Mouse (Mus musculus) c-Kit-negative CD71-positive TER-119-positive erythroid progenitor cells, embryonic 14.5 days (primary cell): ENCODE data around the gene Gm42742.

Experiments
- DNase-seq: peaks from one replicate; pipeline ENCODE4 v3.0.0-alpha.2; 2013; ENCODE audit warnings: low read depth, low spot score

Gene Gm42742

GRCm38 (mm10) chr7:127003620-127004019 is 17.3 kb downstream of the Gm42742 start:
- no peak for DNase-seq

DNA sequence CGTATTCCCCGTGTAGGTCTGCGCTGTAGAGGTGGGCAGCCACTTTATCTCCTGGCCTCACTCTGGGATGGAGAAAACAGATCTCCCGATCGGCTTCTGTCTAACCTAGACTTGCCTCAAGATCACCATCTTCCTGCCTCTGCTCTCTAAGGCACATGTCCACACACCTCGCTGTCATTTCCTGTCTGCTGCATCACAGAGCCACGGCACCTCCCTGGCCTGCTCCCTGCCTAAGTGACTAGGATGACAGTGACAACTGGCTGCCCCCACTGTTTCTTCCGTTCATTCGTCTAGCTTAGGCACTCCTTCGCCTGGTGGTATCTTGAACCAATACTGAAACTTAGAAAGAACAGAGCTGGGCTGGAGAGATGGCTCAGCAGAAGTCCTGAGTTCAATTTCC is 21.3 kb downstream of the Gm42742 start:
- no peak for DNase-seq

- no peak for DNase-seq
These were observed 24.4 kb downstream of the Gm42742 start for GRCm38 (mm10) chr7:126996449-126996848.

GRCm38 (mm10) chr7:126988816-126989215 is 32.1 kb downstream of the Gm42742 start:
- DNase-seq: no peak

DNA sequence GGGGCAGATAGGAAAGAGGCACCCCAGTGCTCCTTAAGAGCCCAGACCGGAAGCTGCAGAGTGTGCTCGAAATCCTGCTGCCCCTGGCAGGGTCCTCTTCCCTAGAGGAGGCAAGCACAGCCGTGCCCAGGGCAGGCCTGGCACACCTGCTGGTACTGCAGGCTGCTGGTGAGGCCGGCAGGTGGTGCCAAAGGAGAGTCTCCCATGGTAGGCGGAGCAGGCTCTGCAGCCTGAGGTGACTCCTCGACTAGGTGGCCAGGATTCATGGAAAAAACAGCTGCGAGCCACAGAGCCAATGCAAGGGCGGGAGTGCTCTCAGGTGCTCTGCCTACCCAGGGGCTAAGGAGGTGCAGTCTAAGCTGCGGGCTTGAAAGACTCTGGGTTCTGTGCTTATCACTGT is 34.6 kb downstream of the Gm42742 start:
- DNase-seq: no peak

- no peak for DNase-seq
These were observed 36.0 kb downstream of the Gm42742 start for GRCm38 (mm10) chr7:126984667-126985444.

GRCm38 (mm10) chr7:126983113-126983512 is 37.8 kb downstream of the Gm42742 start:
- DNase-seq: no peak

GRCm38 (mm10) chr7:126982054-126982453 is 38.8 kb downstream of the Gm42742 start:
- DNase-seq: no peak

GRCm38 (mm10) chr7:126981601-126982000 is 39.3 kb downstream of the Gm42742 start:
- no peak for DNase-seq

GRCm38 (mm10) chr7:126978841-126979240 is 42.1 kb downstream of the Gm42742 start:
- DNase-seq: no peak

DNA sequence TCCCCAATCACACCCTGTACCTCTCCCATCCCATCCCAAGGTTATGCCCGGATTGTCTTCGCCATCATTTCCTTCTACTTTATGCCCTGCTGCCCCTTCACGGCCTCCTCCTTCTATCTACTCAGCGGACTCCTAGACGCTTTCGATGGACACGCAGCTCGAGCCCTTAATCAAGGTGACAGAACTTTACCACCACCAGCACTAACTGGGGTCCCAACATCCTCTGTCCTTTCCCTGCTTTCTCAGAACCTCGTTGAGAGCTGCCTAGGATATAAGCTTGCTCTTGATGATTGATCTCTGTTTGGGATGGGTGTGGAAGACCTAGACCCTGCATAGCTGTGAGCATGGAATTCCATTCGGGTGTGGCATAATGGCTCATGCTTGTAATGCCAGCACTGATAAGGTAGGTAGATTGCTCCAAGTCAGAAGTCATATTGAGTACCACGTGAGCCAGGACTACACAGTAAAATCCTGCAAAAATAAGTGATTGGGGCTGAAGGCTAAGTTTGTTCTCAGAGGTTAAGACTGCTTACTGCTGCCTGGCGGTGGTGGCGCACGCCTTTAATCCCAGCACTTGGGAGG is 43.9 kb downstream of the Gm42742 start:
- DNase-seq: peak; percentile 40

DNA sequence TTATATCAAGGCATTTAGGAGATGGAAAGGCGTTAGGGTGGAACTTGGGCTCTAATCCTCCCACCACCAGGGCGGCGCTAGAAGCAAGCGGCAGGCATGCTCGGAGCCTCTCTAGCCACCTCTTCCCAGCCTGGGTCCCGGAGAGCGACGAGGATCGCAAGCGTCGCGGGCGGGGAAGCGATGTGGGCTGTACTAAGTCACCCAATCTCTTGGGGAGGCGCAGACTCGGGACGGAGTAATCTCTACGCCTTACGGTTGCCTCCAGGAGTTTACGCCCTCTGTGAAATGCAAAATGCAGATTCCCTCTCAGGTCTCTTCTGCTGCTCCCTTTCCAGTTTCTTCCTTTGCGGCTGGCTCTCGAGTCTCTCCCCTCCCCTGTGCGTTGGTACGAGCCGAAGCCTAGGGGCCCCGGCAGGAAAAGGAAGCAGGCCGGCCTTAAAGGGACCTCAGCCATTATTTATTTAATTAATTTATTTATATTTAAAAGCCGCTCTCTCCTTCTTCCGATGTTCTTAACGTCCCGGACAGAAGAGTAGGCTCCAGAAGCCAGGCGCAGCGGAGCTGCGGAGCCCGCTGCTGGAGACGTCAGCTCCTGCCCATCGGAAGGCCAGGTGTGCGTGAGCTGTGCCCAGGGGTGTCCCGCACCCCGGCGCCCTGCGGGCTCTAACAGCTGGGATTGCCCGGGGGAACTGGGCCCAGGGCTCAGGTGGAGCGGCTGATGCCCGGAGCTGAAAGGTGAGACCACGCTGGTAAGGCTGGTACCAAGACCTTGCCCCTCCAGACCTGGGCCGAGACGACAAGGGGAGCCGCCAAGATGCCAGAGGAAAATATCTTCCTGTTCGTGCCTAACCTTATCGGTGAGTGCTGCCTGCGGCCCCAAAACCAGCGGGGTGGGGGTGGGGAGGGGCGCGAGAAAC is 44.7 kb downstream of the Gm42742 start, which contains the start of gene Cdiptos:
Gene Cdiptos (minus strand): TSS at position 149 of the 917 bp plus-strand sequence.
- peak; percentile 94 for DNase-seq

DNA sequence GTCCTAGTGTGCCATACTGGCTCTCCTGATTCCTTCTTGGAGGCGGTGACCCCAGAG is 45.2 kb downstream of the Gm42742 start, which contains the start of gene Cdipt:
Gene Cdipt (plus strand): TSS at position 22 of the 57 bp plus-strand sequence.
- DNase-seq: no peak

DNA sequence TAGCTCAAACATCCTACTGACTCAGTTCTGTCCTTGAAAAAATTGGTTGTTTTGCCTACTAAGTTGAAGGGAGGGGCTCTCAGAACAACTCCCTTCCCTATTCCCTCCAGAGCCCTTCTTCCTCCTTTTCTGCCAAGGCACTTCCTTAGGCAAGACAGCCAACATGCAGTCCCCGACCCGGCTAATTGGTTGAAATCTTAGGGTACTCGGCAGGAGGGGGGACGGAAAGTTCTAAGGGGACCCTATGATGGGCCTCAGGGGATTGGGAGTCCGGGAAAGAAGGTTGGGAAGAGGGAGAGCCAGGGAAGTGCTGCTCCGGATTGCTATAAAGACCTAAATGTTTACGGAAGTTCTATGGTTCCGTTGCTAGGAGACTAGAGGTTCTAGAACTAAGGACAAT is 45.4 kb downstream of the Gm42742 start:
- no peak for DNase-seq

- DNase-seq: no peak
These were observed 53.5 kb downstream of the Gm42742 start for GRCm38 (mm10) chr7:126967361-126967760.

GRCm38 (mm10) chr7:126965568-126965967 is 55.3 kb downstream of the Gm42742 start:
- no peak for DNase-seq
